Mouse (Mus musculus): ENCODE results near the gene Ptgir. TPM values are rescaled to one million over a fixed set of nuclear protein-coding genes. Genes with fewer than 3 reads are reported as not detected.
A peak's percentile ranks its signal among the peaks of the same experiment; 100 is the strongest.

Gene Ptgir
- polyA plus RNA-seq, 1 experiment from 2014 or later, result 2.6 TPM

- Histone ChIP-seq H3K36me3 (ENCODE audit: control insufficient read depth, insufficient read depth, low read length) (0 out of 2 replicates have a peak, but pooled peaks cover 1% of the 10 kb centered on the region), H3K4me3 (ENCODE audit: low read length) (peak overlapping the region; percentile 73), H3K4me1 (replicated peaks; ENCODE audit: control insufficient read depth, insufficient read depth, low read length) (peaks cover 16% of the 10 kb centered on the region), H3K9me3 (ENCODE audit: control insufficient read depth, low read length) (no peaks in the 10 kb centered on the region), H3K27me3 (ENCODE audit: control insufficient read depth, insufficient read depth, low read depth, low read length) (no peaks in the 10 kb centered on the region; the same call in 1 of the 2 replicates), H3K27ac (ENCODE audit: low read length) (peak overlapping the region; percentile 97), H3K4me2 (ENCODE audit: low read depth, low read length) (peak overlapping the region; percentile 77), H3K9ac (ENCODE audit: low read length) (peak overlapping the region; percentile 52)
- peak; percentile 95 for ATAC-seq (ENCODE audit: low read depth)
- under 1% methylated on average over 33 of the region's 33 CpGs for WGBS
These were observed 31.5 kb upstream of the Ptgir start for GRCm38 (mm10) chr7:16874756-16875309.

GRCm38 (mm10) chr7:16875310-16875325, 31.2 kb upstream of the Ptgir start, which contains the start of gene Dact3:
Gene Dact3 (plus strand): TSS chr7:16875317.
- peaks cover 17% of the 10 kb centered on the region for H3K4me1 ChIP-seq (replicated peaks; ENCODE audit: control insufficient read depth, insufficient read depth, low read length)
- peak within 1 kb of the TSS; percentile 73 for H3K4me3 ChIP-seq (ENCODE audit: low read length)
- H3K9me3 ChIP-seq (ENCODE audit: control insufficient read depth, low read length), result no peaks in the 10 kb centered on the region
- no peak for ATAC-seq (ENCODE audit: low read depth)
- H3K27me3 ChIP-seq (ENCODE audit: control insufficient read depth, insufficient read depth, low read depth, low read length), result no peaks in the 10 kb centered on the region; the same call in 1 of the 2 replicates
- 0% methylated on average over 1 of the region's 1 CpGs for WGBS
- no peaks in the 10 kb centered on the region for H3K36me3 ChIP-seq (ENCODE audit: control insufficient read depth, insufficient read depth, low read length)
- peak within 1 kb of the TSS; percentile 97 for H3K27ac ChIP-seq (ENCODE audit: low read length)
- H3K9ac ChIP-seq (ENCODE audit: low read length), result peak within 1 kb of the TSS; percentile 79
- H3K4me2 ChIP-seq (ENCODE audit: low read depth, low read length), result peak within 1 kb of the TSS; percentile 77

GRCm38 (mm10) chr7:16875326-16875725, 31.0 kb upstream of the Ptgir start:
- Histone ChIP-seq H3K4me3 (ENCODE audit: low read length) (peak overlapping the region; percentile 73), H3K4me2 (ENCODE audit: low read depth, low read length) (peak overlapping the region; percentile 77), H3K36me3 (ENCODE audit: control insufficient read depth, insufficient read depth, low read length) (no peaks in the 10 kb centered on the region), H3K9ac (ENCODE audit: low read length) (peak overlapping the region; percentile 79), H3K27me3 (ENCODE audit: control insufficient read depth, insufficient read depth, low read depth, low read length) (no peaks in the 10 kb centered on the region; the same call in 1 of the 2 replicates), H3K4me1 (replicated peaks; ENCODE audit: control insufficient read depth, insufficient read depth, low read length) (peaks cover 19% of the 10 kb centered on the region), H3K9me3 (ENCODE audit: control insufficient read depth, low read length) (no peaks in the 10 kb centered on the region), H3K27ac (ENCODE audit: low read length) (peak overlapping the region; percentile 41)
- ATAC-seq (ENCODE audit: low read depth), result no peak; the same call in 1 of the 2 replicates
- under 1% methylated on average over 24 of the region's 42 CpGs for WGBS

GRCm38 (mm10) chr7:16876006-16876405, 30.3 kb upstream of the Ptgir start:
- Histone ChIP-seq H3K27me3 (ENCODE audit: control insufficient read depth, insufficient read depth, low read depth, low read length) (no peaks in the 10 kb centered on the region; the same call in 1 of the 2 replicates), H3K9me3 (ENCODE audit: control insufficient read depth, low read length) (no peaks in the 10 kb centered on the region), H3K4me3 (ENCODE audit: low read length) (peak overlapping the region; percentile 73), H3K9ac (ENCODE audit: low read length) (peak overlapping the region; percentile 79), H3K36me3 (ENCODE audit: control insufficient read depth, insufficient read depth, low read length) (no peaks in the 10 kb centered on the region), H3K4me1 (replicated peaks; ENCODE audit: control insufficient read depth, insufficient read depth, low read length) (peaks cover 24% of the 10 kb centered on the region), H3K27ac (ENCODE audit: low read length) (peak overlapping the region; percentile 41), H3K4me2 (ENCODE audit: low read depth, low read length) (peak overlapping the region; percentile 77)
- 12% methylated on average over 11 of the region's 11 CpGs for WGBS
- no peak for ATAC-seq (ENCODE audit: low read depth)

- ATAC-seq (ENCODE audit: low read depth), result no peak
- Histone ChIP-seq H3K9me3 (ENCODE audit: control insufficient read depth, low read length) (no peaks in the 10 kb centered on the region), H3K27ac (ENCODE audit: low read length) (peak overlapping the region; percentile 41), H3K36me3 (ENCODE audit: control insufficient read depth, insufficient read depth, low read length) (0 out of 2 replicates have a peak, but pooled peaks cover 2% of the 10 kb centered on the region), H3K9ac (ENCODE audit: low read length) (peak overlapping the region; percentile 79), H3K4me1 (replicated peaks; ENCODE audit: control insufficient read depth, insufficient read depth, low read length) (peaks cover 24% of the 10 kb centered on the region), H3K4me3 (ENCODE audit: low read length) (peak overlapping the region; percentile 73), H3K4me2 (ENCODE audit: low read depth, low read length) (peak overlapping the region; percentile 77), H3K27me3 (ENCODE audit: control insufficient read depth, insufficient read depth, low read depth, low read length) (no peaks in the 10 kb centered on the region; the same call in 1 of the 2 replicates)
- WGBS, result 6% methylated on average over 12 of the region's 13 CpGs
These were observed 29.7 kb upstream of the Ptgir start for GRCm38 (mm10) chr7:16876608-16877007.

GRCm38 (mm10) chr7:16877717-16878116, 28.6 kb upstream of the Ptgir start:
- H3K9ac ChIP-seq (ENCODE audit: low read length), result no peak overlapping the region
- no peak overlapping the region for H3K4me3 ChIP-seq (ENCODE audit: low read length)
- peaks cover 24% of the 10 kb centered on the region for H3K4me1 ChIP-seq (replicated peaks; ENCODE audit: control insufficient read depth, insufficient read depth, low read length)
- no peaks in the 10 kb centered on the region; the same call in 1 of the 2 replicates for H3K27me3 ChIP-seq (ENCODE audit: control insufficient read depth, insufficient read depth, low read depth, low read length)
- no peak overlapping the region for H3K27ac ChIP-seq (ENCODE audit: low read length)
- 0 out of 2 replicates have a peak, but pooled peaks cover 2% of the 10 kb centered on the region for H3K36me3 ChIP-seq (ENCODE audit: control insufficient read depth, insufficient read depth, low read length)
- WGBS, result 72% methylated on average over 3 of the region's 3 CpGs
- no peaks in the 10 kb centered on the region for H3K9me3 ChIP-seq (ENCODE audit: control insufficient read depth, low read length)
- no peak overlapping the region for H3K4me2 ChIP-seq (ENCODE audit: low read depth, low read length)
- no peak for ATAC-seq (ENCODE audit: low read depth)

GRCm38 (mm10) chr7:16879796-16880547, 26.3 kb upstream of the Ptgir start:
- Histone ChIP-seq H3K9me3 (ENCODE audit: control insufficient read depth, low read length) (no peaks in the 10 kb centered on the region; the same call in 1 of the 2 replicates), H3K4me3 (ENCODE audit: low read length) (no peak overlapping the region), H3K9ac (ENCODE audit: low read length) (peak overlapping the region; percentile 13; the same call in 1 of the 2 replicates), H3K4me1 (replicated peaks; ENCODE audit: control insufficient read depth, insufficient read depth, low read length) (peaks cover 19% of the 10 kb centered on the region), H3K27ac (ENCODE audit: low read length) (peak overlapping the region; percentile 79), H3K27me3 (ENCODE audit: control insufficient read depth, insufficient read depth, low read depth, low read length) (peaks cover 5% of the 10 kb centered on the region; the same call in 1 of the 2 replicates), H3K36me3 (ENCODE audit: control insufficient read depth, insufficient read depth, low read length) (peaks cover 14% of the 10 kb centered on the region), H3K4me2 (ENCODE audit: low read depth, low read length) (peak overlapping the region; percentile 14; the same call in 1 of the 2 replicates)
- 19% methylated on average over 9 of the region's 9 CpGs for WGBS
- ATAC-seq (ENCODE audit: low read depth), result peak; percentile 61

GRCm38 (mm10) chr7:16880615-16881014, 25.7 kb upstream of the Ptgir start:
- 24% methylated on average over 5 of the region's 5 CpGs for WGBS
- H3K27ac ChIP-seq (ENCODE audit: low read length), result peak overlapping the region; percentile 79
- H3K4me3 ChIP-seq (ENCODE audit: low read length), result no peak overlapping the region
- peaks cover 6% of the 10 kb centered on the region for H3K9me3 ChIP-seq (ENCODE audit: control insufficient read depth, low read length)
- H3K36me3 ChIP-seq (ENCODE audit: control insufficient read depth, insufficient read depth, low read length), result peaks cover 21% of the 10 kb centered on the region
- H3K4me1 ChIP-seq (replicated peaks; ENCODE audit: control insufficient read depth, insufficient read depth, low read length), result peaks cover 19% of the 10 kb centered on the region
- peaks cover 11% of the 10 kb centered on the region for H3K27me3 ChIP-seq (ENCODE audit: control insufficient read depth, insufficient read depth, low read depth, low read length)
- peak overlapping the region; percentile 14; the same call in 1 of the 2 replicates for H3K4me2 ChIP-seq (ENCODE audit: low read depth, low read length)
- 0 out of 2 replicates have a peak, but pooled peaks have one; percentile 1 for ATAC-seq (ENCODE audit: low read depth)
- peak overlapping the region; percentile 13; the same call in 1 of the 2 replicates for H3K9ac ChIP-seq (ENCODE audit: low read length)

GRCm38 (mm10) chr7:16883162-16883561, 23.1 kb upstream of the Ptgir start:
- Histone ChIP-seq H3K9ac (ENCODE audit: low read length) (no peak overlapping the region), H3K4me1 (replicated peaks; ENCODE audit: control insufficient read depth, insufficient read depth, low read length) (peaks cover 11% of the 10 kb centered on the region), H3K9me3 (ENCODE audit: control insufficient read depth, low read length) (peaks cover 15% of the 10 kb centered on the region), H3K4me2 (ENCODE audit: low read depth, low read length) (no peak overlapping the region), H3K4me3 (ENCODE audit: low read length) (no peak overlapping the region), H3K27me3 (ENCODE audit: control insufficient read depth, insufficient read depth, low read depth, low read length) (peaks cover 19% of the 10 kb centered on the region), H3K27ac (ENCODE audit: low read length) (no peak overlapping the region), H3K36me3 (ENCODE audit: control insufficient read depth, insufficient read depth, low read length) (peaks cover 30% of the 10 kb centered on the region)
- no peak for ATAC-seq (ENCODE audit: low read depth)
- 87% methylated on average over 6 of the region's 6 CpGs for WGBS
